Mouse (Mus musculus): ENCODE measurements at regions not wholly inside any gene's neighbourhood (a gene's known extent, or its start where the extent isn't known, plus 50 kb on each side); places are given as distances from the start of the nearest gene placed in this dataset.

GRCm38 (mm10) chr16:42675031-42675430 lies 200.7 kb upstream of the Zbtb20 start:
- no peak for TF ChIP-seq CTCF (IDR thresholded peaks at IDR 0.05; ENCODE audit: low read depth, low read length)
- no peak for TF ChIP-seq POLR2A (IDR thresholded peaks at IDR 0.05; ENCODE audit: insufficient read depth, low read length)
- TF ChIP-seq EP300 (IDR thresholded peaks at IDR 0.05; ENCODE audit: insufficient read depth, low read depth, low read length) = no peak
